Mouse (Mus musculus) stomach, embryonic 14.5 days (tissue): ENCODE measurements around the gene Gm13271. TPM values are rescaled to one million over a fixed set of nuclear protein-coding genes. Genes with fewer than 3 reads are reported as not detected.

ENCODE experiments used
- ATAC-seq: fragments of 200-750 bp; cut with Nextera tagmentation; 2 replicates; pipeline ENCODE4 v1.8.0; 2017; ENCODE audit warnings: low read depth, moderate TSS enrichment; ENCODE audit not compliant: insufficient number of reproducible peaks, insufficient read depth, low FRiP score
- H3K27ac ChIP-seq: fragments of 300-500 bp; sonication (generic); 2 replicates; pipeline ENCODE4 v1.5.1; 2014; ENCODE audit warnings: mild to moderate bottlenecking, low read length, moderate library complexity, mixed read lengths
- H3K27me3 ChIP-seq: fragments of 300-500 bp; sonication (generic); 2 replicates; pipeline ENCODE4 v1.6.1; 2014; ENCODE audit warnings: low read length, control low read depth, mixed read lengths; ENCODE audit not compliant: control insufficient read depth, insufficient read depth
- H3K36me3 ChIP-seq: fragments of 300-500 bp; sonication (generic); 2 replicates; pipeline ENCODE4 v1.6.1; 2014; ENCODE audit warnings: mild to moderate bottlenecking, control low read depth, low read length, moderate library complexity, mixed read lengths; ENCODE audit not compliant: control insufficient read depth, insufficient read depth
- H3K4me1 ChIP-seq: fragments of 300-500 bp; sonication (generic); 2 replicates; pipeline ENCODE4 v1.6.1; 2014; ENCODE audit warnings: low read length, control low read depth, mixed read lengths; ENCODE audit not compliant: control insufficient read depth, insufficient read depth
- H3K4me2 ChIP-seq: fragments of 300-500 bp; sonication (generic); replicated peaks from 2 replicates; pipeline ENCODE4 v1.6.1; 2014; ENCODE audit warnings: low read depth, low read length, control low read depth
- H3K4me3 ChIP-seq: fragments of 300-500 bp; sonication (generic); 2 replicates; pipeline ENCODE4 v1.5.1; 2014; ENCODE audit warnings: low read depth, low read length, control low read depth
- H3K9ac ChIP-seq: fragments of 300-500 bp; sonication (generic); replicated peaks from 2 replicates; pipeline ENCODE4 v1.6.1; 2014; ENCODE audit warnings: low read depth, mild to moderate bottlenecking, control low read depth, low read length, moderate library complexity, mixed read lengths
- H3K9me3 ChIP-seq: fragments of 300-500 bp; sonication (generic); 2 replicates; pipeline ENCODE4 v1.6.1; 2016; ENCODE audit warnings: low read depth, low read length, control low read depth; ENCODE audit not compliant: control insufficient read depth
- WGBS: fragments of 180-500 bp; shearing (Covaris S2); extraction: QIAGEN DNeasy Blood & Tissue Kit; methylation state at CpG from one replicate; pipeline ENCODE4 v1.1.7; 2014; 5-methylcytosine and 5-hydroxymethylcytosine counted together
- polyA plus RNA-seq: library from polyadenylated mRNA; unstranded; fragments of >200 nt; fragmentation: Nextera tagmentation; extraction: Ambion mirVana; gene quantifications from 2 replicates; pipeline ENCODE4 v1.2.1, GENCODE M21; 2014

The Gm13271 gene
- polyA plus RNA-seq, 1 experiment from 2014 or later: not detected

- H3K9ac ChIP-seq: no peak overlapping the region
- no peak overlapping the region for H3K27ac ChIP-seq
- no peaks in the 10 kb centered on the region for H3K9me3 ChIP-seq
- no peaks in the 10 kb centered on the region for H3K36me3 ChIP-seq
- H3K4me1 ChIP-seq: no peaks in the 10 kb centered on the region; the same call in 1 of the 2 replicates
- WGBS: 83% methylated on average over 6 of the region's 6 CpGs
- H3K27me3 ChIP-seq: no peaks in the 10 kb centered on the region
- ATAC-seq: no peak
- no peak overlapping the region for H3K4me3 ChIP-seq
- no peak overlapping the region for H3K4me2 ChIP-seq
These were observed 27.9 kb upstream of the Gm13271 start for GRCm38 (mm10) chr4:88726727-88727126.

DNA sequence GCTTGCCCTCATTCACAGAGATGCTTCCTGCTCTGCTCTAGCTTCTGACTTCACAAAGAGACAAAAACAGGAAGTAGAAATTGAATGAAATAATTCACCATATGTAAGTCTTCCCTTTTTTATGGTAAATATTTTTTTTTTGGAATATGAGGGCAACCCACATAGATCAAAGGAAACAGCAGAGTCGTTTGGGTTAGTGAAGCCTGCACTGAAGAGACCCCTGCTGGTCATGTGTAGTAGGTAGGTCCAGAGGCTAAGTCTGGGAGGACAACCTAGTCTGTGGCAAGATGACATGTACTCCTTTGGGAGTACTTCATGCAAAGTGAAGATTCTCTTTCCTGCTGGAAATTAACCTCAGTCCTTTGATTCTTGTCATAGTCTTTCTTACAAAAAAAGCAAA is 27.3 kb upstream of the Gm13271 start:
- H3K27ac ChIP-seq: no peak overlapping the region
- WGBS: 4% methylated on average over 1 of the region's 1 CpGs
- no peak overlapping the region for H3K9ac ChIP-seq
- H3K9me3 ChIP-seq: no peaks in the 10 kb centered on the region
- H3K27me3 ChIP-seq: no peaks in the 10 kb centered on the region
- no peak for ATAC-seq
- no peaks in the 10 kb centered on the region; the same call in 1 of the 2 replicates for H3K4me1 ChIP-seq
- H3K36me3 ChIP-seq: no peaks in the 10 kb centered on the region
- no peak overlapping the region for H3K4me3 ChIP-seq
- no peak overlapping the region for H3K4me2 ChIP-seq

GRCm38 (mm10) chr4:88738480-88738879 is 16.2 kb upstream of the Gm13271 start:
- Histone ChIP-seq H3K4me1 (no peaks in the 10 kb centered on the region), H3K4me3 (no peak overlapping the region), H3K36me3 (no peaks in the 10 kb centered on the region), H3K27ac (no peak overlapping the region), H3K9me3 (no peaks in the 10 kb centered on the region), H3K27me3 (no peaks in the 10 kb centered on the region), H3K9ac (no peak overlapping the region), H3K4me2 (no peak overlapping the region)
- no peak for ATAC-seq
- 7% methylated on average over 2 of the region's 2 CpGs for WGBS

DNA sequence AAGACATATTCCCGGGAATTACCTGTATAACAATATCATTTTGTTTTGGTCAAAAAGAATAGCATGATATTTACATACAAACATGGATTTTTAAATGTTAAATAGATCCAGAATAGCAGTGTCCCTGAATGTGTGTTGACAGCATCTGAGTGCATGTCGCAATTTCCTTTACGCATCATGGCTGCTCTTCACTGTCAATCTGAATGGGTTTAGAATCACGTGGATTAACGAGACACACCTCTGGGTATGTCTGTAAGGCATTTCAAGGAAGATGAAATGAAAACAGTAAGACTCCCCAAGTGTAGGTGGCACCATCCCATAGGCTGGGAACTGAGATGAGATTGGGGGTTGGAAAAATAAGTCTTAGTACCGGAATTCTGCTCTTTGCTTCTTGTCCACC is 15.6 kb upstream of the Gm13271 start:
- Histone ChIP-seq H3K4me2 (no peak overlapping the region), H3K36me3 (no peaks in the 10 kb centered on the region), H3K4me1 (no peaks in the 10 kb centered on the region), H3K9ac (no peak overlapping the region), H3K27me3 (no peaks in the 10 kb centered on the region), H3K4me3 (no peak overlapping the region), H3K27ac (no peak overlapping the region), H3K9me3 (no peaks in the 10 kb centered on the region)
- no peak for ATAC-seq
- WGBS: 91% methylated on average over 6 of the region's 6 CpGs

GRCm38 (mm10) chr4:88741426-88741825 is 13.2 kb upstream of the Gm13271 start:
- no peak for ATAC-seq
- H3K36me3 ChIP-seq: no peaks in the 10 kb centered on the region
- WGBS: 88% methylated on average over 4 of the region's 4 CpGs
- no peak overlapping the region for H3K27ac ChIP-seq
- no peak overlapping the region for H3K9ac ChIP-seq
- no peak overlapping the region for H3K4me3 ChIP-seq
- H3K4me2 ChIP-seq: no peak overlapping the region
- no peaks in the 10 kb centered on the region for H3K9me3 ChIP-seq
- H3K4me1 ChIP-seq: no peaks in the 10 kb centered on the region
- no peaks in the 10 kb centered on the region for H3K27me3 ChIP-seq

- 58% methylated on average over 7 of the region's 7 CpGs for WGBS
- no peak for ATAC-seq
- peak overlapping the region; percentile 35; the same call in 1 of the 2 replicates for H3K27ac ChIP-seq
These were observed 11.8 kb upstream of the Gm13271 start for GRCm38 (mm10) chr4:88742771-88743371.

DNA sequence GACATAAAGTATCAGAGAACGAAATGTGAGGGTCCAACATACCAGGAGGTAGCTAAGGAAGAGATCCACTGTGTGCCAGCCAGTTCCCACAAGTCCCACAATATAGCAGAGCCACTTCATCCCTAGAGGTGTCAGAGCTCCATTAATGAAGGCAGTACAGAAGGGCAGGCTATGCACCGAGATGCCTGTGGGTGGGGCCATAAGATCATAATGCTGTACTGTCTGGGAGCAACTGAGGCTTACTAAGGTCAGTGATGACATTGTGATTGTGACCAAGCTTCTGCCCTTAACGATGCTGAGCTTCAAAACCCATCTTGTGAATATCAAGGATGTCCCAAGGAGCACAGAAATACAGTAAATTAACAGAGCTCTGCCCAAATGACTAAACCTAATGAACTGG is 10.5 kb upstream of the Gm13271 start:
- WGBS: 71% methylated on average over 3 of the region's 3 CpGs
- no peak for ATAC-seq
- Histone ChIP-seq H3K27ac (no peak overlapping the region), H3K4me1 (no peaks in the 10 kb centered on the region), H3K9me3 (no peaks in the 10 kb centered on the region), H3K4me2 (no peak overlapping the region), H3K27me3 (no peaks in the 10 kb centered on the region), H3K4me3 (no peak overlapping the region), H3K36me3 (no peaks in the 10 kb centered on the region), H3K9ac (no peak overlapping the region)

More at GRCm38 (mm10) chr4:88742771-88743371, 11.8 kb upstream of the Gm13271 start:
- no peak overlapping the region for H3K9ac ChIP-seq
- H3K4me1 ChIP-seq: no peaks in the 10 kb centered on the region
- no peaks in the 10 kb centered on the region for H3K9me3 ChIP-seq
- no peaks in the 10 kb centered on the region for H3K36me3 ChIP-seq
- H3K27me3 ChIP-seq: no peaks in the 10 kb centered on the region
- H3K4me2 ChIP-seq: no peak overlapping the region
- H3K4me3 ChIP-seq: no peak overlapping the region

DNA sequence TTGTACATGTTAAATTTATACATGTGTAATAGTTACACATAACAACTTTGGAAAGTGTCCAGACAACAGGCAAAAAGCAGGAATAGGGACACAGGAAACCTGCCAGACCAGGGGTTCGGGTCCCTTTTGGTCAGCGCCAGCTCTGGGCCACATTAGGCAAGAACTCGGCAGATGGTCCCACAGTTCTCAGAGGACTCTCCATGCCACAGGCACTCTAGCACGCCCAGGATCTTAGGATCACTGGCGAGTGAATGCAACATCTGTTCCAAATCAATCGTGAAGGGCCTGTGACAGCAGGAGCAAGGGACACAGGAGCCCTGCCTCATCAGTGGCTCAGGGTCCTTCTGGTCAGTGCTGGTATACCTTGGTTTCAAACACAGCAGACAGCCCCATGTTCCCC is 4.7 kb upstream of the Gm13271 start:
- H3K27me3 ChIP-seq: no peaks in the 10 kb centered on the region
- H3K9ac ChIP-seq: no peak overlapping the region
- no peak overlapping the region for H3K27ac ChIP-seq
- ATAC-seq: no peak
- no peak overlapping the region for H3K4me3 ChIP-seq
- H3K4me1 ChIP-seq: no peaks in the 10 kb centered on the region
- H3K36me3 ChIP-seq: no peaks in the 10 kb centered on the region
- no peak overlapping the region for H3K4me2 ChIP-seq
- no peaks in the 10 kb centered on the region for H3K9me3 ChIP-seq
- WGBS: 50% methylated on average over 6 of the region's 6 CpGs
